Mouse (Mus musculus): ENCODE results near the gene Ddx50.

- TF ChIP-seq CTCF (IDR thresholded peaks at IDR 0.05; ENCODE audit: control insufficient read depth, insufficient read depth, insufficient replicate concordance, low read depth, low read length) (no peak), POLR2A (IDR thresholded peaks at IDR 0.05; ENCODE audit: control insufficient read depth, low read depth, low read length) (peak; percentile 84)
These were observed 72.5 kb downstream of the Ddx50 start, which contains the start of gene Kif1bp for GRCm38 (mm10) chr10:62578338-62579100.
